ENCODE assay signal across 9 mouse cellular contexts in the genomic region with DNA sequence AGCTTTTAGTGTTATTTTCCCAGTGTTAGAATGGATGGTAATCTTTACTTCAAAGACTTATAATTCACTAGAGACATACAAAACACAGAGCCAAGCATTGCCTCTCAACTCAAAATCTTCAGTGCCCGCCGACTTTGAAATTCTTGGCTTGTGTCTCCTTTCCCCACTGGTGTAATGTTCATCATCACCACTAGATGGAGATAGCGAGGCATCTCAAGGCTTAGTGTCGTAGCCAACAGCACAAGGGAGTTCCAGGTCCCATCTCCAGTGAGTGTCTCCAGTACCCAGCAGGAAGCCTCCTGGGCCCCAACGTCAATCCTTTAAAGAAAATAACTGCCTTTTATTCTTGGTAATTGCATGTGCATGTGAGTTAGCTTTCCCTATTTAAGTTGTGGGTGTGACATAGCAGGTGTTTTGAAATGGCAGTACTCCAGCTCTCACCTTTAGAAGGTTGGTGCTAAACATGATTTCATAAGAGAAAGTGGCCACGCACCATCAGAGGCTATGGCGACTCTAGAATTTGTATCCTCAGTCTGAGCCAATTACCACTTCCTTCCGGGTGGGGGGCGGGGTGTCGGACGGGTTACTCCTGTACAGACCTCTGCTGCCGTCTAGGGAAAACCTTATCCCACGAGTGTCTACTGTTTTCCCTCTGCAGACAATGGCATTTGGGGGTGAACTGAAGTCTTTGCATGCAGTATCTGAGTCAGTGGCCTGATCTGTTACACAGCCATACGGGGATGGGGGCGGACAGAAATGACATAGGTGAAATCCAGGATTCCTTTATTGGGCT.
DNase-seq lines count a peak whose midpoint lies in the region; ATAC-seq and TF ChIP-seq lines count a peak whose summit lies in the region.
"Had no signal": no experiment of that assay in that cellular context is flagged by ENCODE, and none has a peak within 500 bp of the region (broad histone marks: within the 10 kb centered on the region; RNA-seq: fewer than 3 reads in every experiment).

No protein-coding gene starts in this region.

- H3K4me1 ChIP-seq in embryonic facial prominence, embryonic 11.5 days (ENCODE audit: control insufficient read depth, insufficient read depth, low read length): no peaks in the 10 kb centered on the region
- H3K4me1 ChIP-seq in heart, embryonic 13.5 days: peaks cover 12% of the 10 kb centered on the region
- no peaks in the 10 kb centered on the region for H3K4me1 ChIP-seq in liver, embryonic 14.5 days (replicated peaks; ENCODE audit: control insufficient read depth in 2 of 2, insufficient read depth in 2 of 2, low read length in 1 of 2)
- no peaks in the 10 kb centered on the region for H3K4me1 ChIP-seq in neural tube, embryonic 12.5 days

- 42% methylated on average over 15 of the region's 15 CpGs for WGBS in embryonic facial prominence, embryonic 11.5 days
- 29% methylated on average over 15 of the region's 15 CpGs for WGBS in heart, embryonic 13.5 days
- 17% methylated on average over 15 of the region's 15 CpGs for WGBS in liver, embryonic 14.5 days (ENCODE audit: insufficient replicate concordance)
- WGBS in neural tube, embryonic 12.5 days: 40% methylated on average over 15 of the region's 15 CpGs

- no peak for TF ChIP-seq EP300 in liver, embryonic 14.5 days (IDR thresholded peaks at IDR 0.05; ENCODE audit: low read depth)

- H3K9ac ChIP-seq in embryonic facial prominence, embryonic 11.5 days (replicated peaks; ENCODE audit: low read length): no peak overlapping the region
- 0 out of 2 replicates have a peak overlapping the region, but pooled peaks have one; percentile 25 for H3K9ac ChIP-seq in heart, embryonic 13.5 days
- no peak overlapping the region for H3K9ac ChIP-seq in liver, embryonic 14.5 days (replicated peaks)
- H3K9ac ChIP-seq in neural tube, embryonic 12.5 days: no peak overlapping the region
- H3K9ac ChIP-seq: lung, embryonic 15.5 days had no signal

- no peak overlapping the region for H3K4me2 ChIP-seq in embryonic facial prominence, embryonic 11.5 days (ENCODE audit: low read depth, low read length)
- H3K4me2 ChIP-seq in heart, embryonic 13.5 days: peak overlapping the region; percentile 24
- no peak overlapping the region for H3K4me2 ChIP-seq in liver, embryonic 14.5 days (ENCODE audit: low read depth)
- no peak overlapping the region for H3K4me2 ChIP-seq in neural tube, embryonic 12.5 days (replicated peaks)
- H3K4me2 ChIP-seq: lung, embryonic 15.5 days had no signal

- no peak overlapping the region for H3K4me3 ChIP-seq in embryonic facial prominence, embryonic 11.5 days (ENCODE audit: low read depth, low read length)
- H3K4me3 ChIP-seq in heart, embryonic 13.5 days: no peak overlapping the region
- H3K4me3 ChIP-seq in liver, embryonic 14.5 days (ENCODE audit: insufficient read depth in 1 of 2, low read depth in 2 of 2, low read length in 2 of 2): no peak overlapping the region
- H3K4me3 ChIP-seq in neural tube, embryonic 12.5 days: no peak overlapping the region
- H3K4me3 ChIP-seq: lung, embryonic 15.5 days had no signal

- peaks cover 2% of the 10 kb centered on the region; the same call in 1 of the 2 replicates for H3K27me3 ChIP-seq in embryonic facial prominence, embryonic 11.5 days (ENCODE audit: control insufficient read depth, insufficient read depth, low read length)
- peaks cover 33% of the 10 kb centered on the region for H3K27me3 ChIP-seq in heart, embryonic 13.5 days (replicated peaks)
- no peaks in the 10 kb centered on the region; the same call in 1 of the 2 replicates for H3K27me3 ChIP-seq in liver, embryonic 14.5 days (ENCODE audit: control insufficient read depth, insufficient read depth, low read length)
- no peaks in the 10 kb centered on the region for H3K27me3 ChIP-seq in neural tube, embryonic 12.5 days (replicated peaks)

- DNase-seq in CD8-positive naive resting alpha-beta T cell, adult 2 months (ENCODE audit: low read depth in 2 of 2, low spot score in 2 of 2): peak; percentile 70 to 82
- DNase-seq in adrenal gland, adult 8-10 months: peak; percentile 18
- peak; percentile 84 for DNase-seq in embryonic facial prominence, embryonic 11.5 days (ENCODE audit: low spot score)
- peak; percentile 59 to 74 for DNase-seq in kidney, postnatal 4 days
- DNase-seq in liver, embryonic 14.5 days (ENCODE audit: low read depth in 3 of 3, low spot score in 3 of 3): peak; percentile 25 to 50 (median 26)
- peak; percentile 63 to 83 for DNase-seq in thymus, postnatal 10 days (ENCODE audit: low spot score in 2 of 2)

- TF ChIP-seq CTCF in liver, embryonic 14.5 days (IDR thresholded peaks at IDR 0.05; ENCODE audit: low read depth): peak; percentile 92

- ATAC-seq in embryonic facial prominence, embryonic 11.5 days (replicated peaks; ENCODE audit: insufficient number of reproducible peaks, low FRiP score, low TSS enrichment, low read depth): no peak
- ATAC-seq in heart, embryonic 13.5 days (ENCODE audit: extremely low read depth, insufficient number of reproducible peaks, low FRiP score, low TSS enrichment): no peak
- no peak for ATAC-seq in liver, embryonic 14.5 days (ENCODE audit: insufficient read depth)
- peak; percentile 32; the same call in 1 of the 2 replicates for ATAC-seq in neural tube, embryonic 12.5 days (ENCODE audit: low FRiP score, low read depth)

- H3K27ac ChIP-seq in embryonic facial prominence, embryonic 11.5 days (replicated peaks; ENCODE audit: low read depth, low read length): no peak overlapping the region
- H3K27ac ChIP-seq in heart, embryonic 13.5 days (replicated peaks): no peak overlapping the region
- no peak overlapping the region for H3K27ac ChIP-seq in liver, embryonic 14.5 days
- H3K27ac ChIP-seq in neural tube, embryonic 12.5 days: no peak overlapping the region

- no peaks in the 10 kb centered on the region for H3K9me3 ChIP-seq in embryonic facial prominence, embryonic 11.5 days (replicated peaks; ENCODE audit: control insufficient read depth, low read length)
- no peaks in the 10 kb centered on the region for H3K9me3 ChIP-seq in heart, embryonic 13.5 days
- no peaks in the 10 kb centered on the region for H3K9me3 ChIP-seq in liver, embryonic 14.5 days (ENCODE audit: control insufficient read depth, low read length)
- H3K9me3 ChIP-seq in neural tube, embryonic 12.5 days: no peaks in the 10 kb centered on the region
- H3K9me3 ChIP-seq: lung, embryonic 15.5 days had no signal

- H3K36me3 ChIP-seq in embryonic facial prominence, embryonic 11.5 days (replicated peaks; ENCODE audit: control insufficient read depth, insufficient read depth, low read depth, low read length): no peaks in the 10 kb centered on the region
- no peaks in the 10 kb centered on the region for H3K36me3 ChIP-seq in heart, embryonic 13.5 days
- H3K36me3 ChIP-seq in liver, embryonic 14.5 days (replicated peaks; ENCODE audit: control insufficient read depth, insufficient read depth, low read depth): no peaks in the 10 kb centered on the region
- no peaks in the 10 kb centered on the region for H3K36me3 ChIP-seq in neural tube, embryonic 12.5 days
- H3K36me3 ChIP-seq: lung, embryonic 15.5 days had no signal

Comparison
In these comparisons a context has a peak if more than half of its experiments do, and no peak if none do; other contexts are left out.
1. DNase-seq: peak in every context shown above with its lines; median percentile 84 in embryonic facial prominence, embryonic 11.5 days; 76 in CD8-positive naive resting alpha-beta T cell, adult 2 months; 73 in thymus, postnatal 10 days; 66 in kidney, postnatal 4 days; 26 in liver, embryonic 14.5 days; 18 in adrenal gland, adult 8-10 months.